Mouse (Mus musculus) C2C12 (cell line): ENCODE results near the gene Slc22a20. TPM values are rescaled to one million over a fixed set of nuclear protein-coding genes. Genes with fewer than 3 reads are reported as not detected.

Source experiments
- H3K27me3 ChIP-seq: one replicate; pipeline ENCODE4 v1.6.1; 2011; ENCODE audit not compliant: control insufficient read depth, insufficient read depth, insufficient read length
- H3K36me3 ChIP-seq: one replicate; pipeline ENCODE4 v1.6.1; 2011; ENCODE audit not compliant: control insufficient read depth, insufficient read depth
- H3K4me3 ChIP-seq: one replicate; pipeline ENCODE4 v1.5.1; 2011; ENCODE audit warnings: mild to moderate bottlenecking, control low read depth; ENCODE audit not compliant: poor library complexity, insufficient read depth, severe bottlenecking
- H3K79me2 ChIP-seq: one replicate; pipeline ENCODE4 v1.6.1; 2011; ENCODE audit not compliant: control insufficient read depth, insufficient read depth
- H3K79me3 ChIP-seq: one replicate; pipeline ENCODE4 v1.6.1; 2011; ENCODE audit warnings: low read depth, control low read depth
- H3ac ChIP-seq: one replicate; pipeline ENCODE3; 2011; ENCODE audit warnings: low read depth; ENCODE audit not compliant: control insufficient read depth, insufficient read length
- CEBPB ChIP-seq: IDR thresholded peaks from one replicate; pipeline ENCODE4 v1.6.1; 2011; ENCODE audit warnings: low read depth, mild to moderate bottlenecking, control low read depth, moderate library complexity
- CTCF ChIP-seq: IDR thresholded peaks from one replicate; pipeline ENCODE4 v1.5.1; 2011; ENCODE audit not compliant: control insufficient read depth, insufficient read depth, insufficient read length
- FOSL1 ChIP-seq: IDR thresholded peaks from one replicate; pipeline ENCODE4 v1.8.0; 2011; ENCODE audit warnings: mild to moderate bottlenecking, low read length; ENCODE audit not compliant: poor library complexity, insufficient read depth, severe bottlenecking
- MAX ChIP-seq: IDR thresholded peaks from one replicate; pipeline ENCODE4 v1.6.1; 2011; ENCODE audit warnings: mild to moderate bottlenecking, control low read depth
- MYOD1 ChIP-seq: IDR thresholded peaks from one replicate; pipeline ENCODE4 v1.6.1; 2011; ENCODE audit warnings: low read depth; ENCODE audit not compliant: control insufficient read depth, insufficient read length
- MYOG ChIP-seq: IDR thresholded peaks from one replicate; pipeline ENCODE4 v1.6.1; 2011; ENCODE audit not compliant: control insufficient read depth, insufficient read length; ENCODE audit errors: extremely low read depth
- USF1 ChIP-seq: IDR thresholded peaks from one replicate; pipeline ENCODE4 v1.6.1; 2011; ENCODE audit warnings: low read depth, mild to moderate bottlenecking, control low read depth, moderate library complexity
- polyA plus RNA-seq: library from polyadenylated mRNA; unstranded; fragments of >200 nt; fragmentation: generic; extraction: Trizol; gene quantifications from one replicate; pipeline ENCODE4 v1.2.1, GENCODE M21; 2012; ENCODE audit warnings: missing spikeins

The Slc22a20 gene
- polyA plus RNA-seq, 1 experiment: not detected

- Histone ChIP-seq H3K36me3 (peaks cover 31% of the 10 kb centered on the region), H3K79me3 (no peaks in the 10 kb centered on the region), H3K4me3 (no peak overlapping the region), H3ac (peak overlapping the region; percentile 34), H3K27me3 (no peaks in the 10 kb centered on the region), H3K79me2 (no peaks in the 10 kb centered on the region)
- no peak for TF ChIP-seq FOSL1
- no peak for TF ChIP-seq CTCF
- TF ChIP-seq CEBPB: no peak
- no peak for TF ChIP-seq MYOD1
Observed at GRCm38 (mm10) chr19:5939715-5940114, 46.2 kb downstream of the Slc22a20 start.

- Histone ChIP-seq H3K36me3 (peaks cover 26% of the 10 kb centered on the region), H3ac (no peak overlapping the region), H3K79me2 (no peaks in the 10 kb centered on the region), H3K4me3 (no peak overlapping the region), H3K27me3 (no peaks in the 10 kb centered on the region), H3K79me3 (no peaks in the 10 kb centered on the region)
- TF ChIP-seq MYOG (no peak), MYOD1 (no peak), MAX (no peak), CTCF (no peak), USF1 (no peak), FOSL1 (no peak), CEBPB (no peak)
Observed at GRCm38 (mm10) chr19:5938516-5938915, 47.4 kb downstream of the Slc22a20 start.

- Histone ChIP-seq H3K36me3 (peaks cover 24% of the 10 kb centered on the region), H3K79me3 (no peaks in the 10 kb centered on the region), H3K4me3 (no peak overlapping the region), H3ac (no peak overlapping the region), H3K27me3 (no peaks in the 10 kb centered on the region), H3K79me2 (no peaks in the 10 kb centered on the region)
- TF ChIP-seq CEBPB (no peak), MYOG (no peak), USF1 (no peak), MAX (no peak), MYOD1 (no peak), CTCF (no peak), FOSL1 (no peak)
Observed at GRCm38 (mm10) chr19:5937836-5938406, 48.0 kb downstream of the Slc22a20 start.

GRCm38 (mm10) chr19:5937095-5937835 is 48.7 kb downstream of the Slc22a20 start:
- Histone ChIP-seq H3K36me3 (peaks cover 17% of the 10 kb centered on the region), H3K27me3 (no peaks in the 10 kb centered on the region), H3K4me3 (no peak overlapping the region), H3K79me3 (no peaks in the 10 kb centered on the region), H3K79me2 (no peaks in the 10 kb centered on the region), H3ac (no peak overlapping the region)
- TF ChIP-seq MYOG (no peak), CTCF (no peak), USF1 (no peak), MAX (no peak), FOSL1 (no peak), CEBPB (no peak), MYOD1 (no peak)

GRCm38 (mm10) chr19:5935691-5936090 is 50.3 kb downstream of the Slc22a20 start:
- peaks cover 5% of the 10 kb centered on the region for H3K36me3 ChIP-seq
- TF ChIP-seq CTCF (no peak), MYOD1 (no peak), FOSL1 (no peak), USF1 (no peak), MYOG (no peak), MAX (no peak), CEBPB (no peak)
- H3K4me3 ChIP-seq: no peak overlapping the region
- H3ac ChIP-seq: no peak overlapping the region
- H3K79me2 ChIP-seq: no peaks in the 10 kb centered on the region
- H3K79me3 ChIP-seq: no peaks in the 10 kb centered on the region
- no peaks in the 10 kb centered on the region for H3K27me3 ChIP-seq

- Histone ChIP-seq H3K79me2 (no peaks in the 10 kb centered on the region), H3K4me3 (no peak overlapping the region), H3ac (no peak overlapping the region), H3K36me3 (peaks cover 5% of the 10 kb centered on the region), H3K27me3 (no peaks in the 10 kb centered on the region), H3K79me3 (no peaks in the 10 kb centered on the region)
- TF ChIP-seq CTCF: no peak
- no peak for TF ChIP-seq USF1
- no peak for TF ChIP-seq FOSL1
- TF ChIP-seq MYOG: no peak
- no peak for TF ChIP-seq MYOD1
- no peak for TF ChIP-seq MAX
- TF ChIP-seq CEBPB: no peak
Observed at GRCm38 (mm10) chr19:5935266-5935665, 50.7 kb downstream of the Slc22a20 start.
